Mouse (Mus musculus): ENCODE measurements around the gene Pxt1. TPM values are rescaled to one million over a fixed set of nuclear protein-coding genes. Genes with fewer than 3 reads are reported as not detected.

Gene Pxt1
- polyA plus RNA-seq, 1 experiment, result not detected

- Histone ChIP-seq H3K79me3 (ENCODE audit: low read depth) (peaks cover 63% of the 10 kb centered on the region), H3K79me2 (ENCODE audit: control insufficient read depth, insufficient read depth) (peaks cover 72% of the 10 kb centered on the region), H3K4me3 (ENCODE audit: insufficient read depth, poor library complexity, severe bottlenecking) (no peak overlapping the region), H3K36me3 (ENCODE audit: control insufficient read depth, insufficient read depth) (peaks cover 20% of the 10 kb centered on the region), H3ac (ENCODE audit: control insufficient read depth, insufficient read length, low read depth) (no peak overlapping the region), H3K27me3 (ENCODE audit: control insufficient read depth, insufficient read depth, insufficient read length) (no peaks in the 10 kb centered on the region)
- no peak for TF ChIP-seq USF1 (IDR thresholded peaks at IDR 0.05; ENCODE audit: low read depth)
- no peak for TF ChIP-seq MAX (IDR thresholded peaks at IDR 0.05)
- TF ChIP-seq MYOD1 (IDR thresholded peaks at IDR 0.05; ENCODE audit: control insufficient read depth, insufficient read length, low read depth), result no peak
- TF ChIP-seq CEBPB (IDR thresholded peaks at IDR 0.05; ENCODE audit: low read depth), result no peak
- TF ChIP-seq CTCF (IDR thresholded peaks at IDR 0.05; ENCODE audit: control insufficient read depth, insufficient read depth, insufficient read length), result no peak
- TF ChIP-seq MYOG (IDR thresholded peaks at IDR 0.05; ENCODE audit: control insufficient read depth, extremely low read depth, insufficient read length), result no peak
- no peak for TF ChIP-seq FOSL1 (IDR thresholded peaks at IDR 0.05; ENCODE audit: insufficient read depth, low read length, poor library complexity, severe bottlenecking)
These were observed 10.8 kb upstream of the Pxt1 start for GRCm38 (mm10) chr17:28954416-28954815.

DNA sequence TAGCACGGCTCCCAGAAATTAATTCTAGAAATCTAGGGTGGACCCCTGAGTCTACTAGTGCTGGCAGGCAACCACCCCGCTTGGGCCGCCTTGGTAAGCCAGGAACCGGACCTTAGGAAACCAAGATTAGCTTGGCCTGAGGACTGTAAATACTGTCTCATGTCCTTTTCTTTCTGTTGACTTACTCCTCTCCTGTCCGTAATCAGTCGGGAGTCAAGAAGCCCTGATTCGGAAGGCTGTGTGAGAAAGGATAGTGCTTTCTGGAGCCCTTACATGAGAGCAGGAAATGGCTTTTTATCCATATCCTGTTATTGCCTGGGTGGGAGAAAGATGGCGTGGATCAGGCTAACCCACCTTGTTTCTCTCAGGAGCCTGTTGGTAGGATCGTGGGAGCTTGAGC, 9.6 kb upstream of the Pxt1 start:
- Histone ChIP-seq H3K4me3 (ENCODE audit: insufficient read depth, poor library complexity, severe bottlenecking) (peak overlapping the region; percentile 82), H3K36me3 (ENCODE audit: control insufficient read depth, insufficient read depth) (peaks cover 11% of the 10 kb centered on the region)
- TF ChIP-seq MYOD1 (IDR thresholded peaks at IDR 0.05; ENCODE audit: control insufficient read depth, insufficient read length, low read depth), result no peak
- no peak for TF ChIP-seq USF1 (IDR thresholded peaks at IDR 0.05; ENCODE audit: low read depth)
- no peak for TF ChIP-seq MYOG (IDR thresholded peaks at IDR 0.05; ENCODE audit: control insufficient read depth, extremely low read depth, insufficient read length)
- no peak for TF ChIP-seq CEBPB (IDR thresholded peaks at IDR 0.05; ENCODE audit: low read depth)

GRCm38 (mm10) chr17:28951831-28952799, 8.5 kb upstream of the Pxt1 start, which contains the start of gene Kctd20:
TSS of gene Kctd20 (plus strand) at chr17:28951950.
- H3K79me2 ChIP-seq (ENCODE audit: control insufficient read depth, insufficient read depth), result peaks cover 49% of the 10 kb centered on the region
- peak within 1 kb of the TSS; percentile 82 for H3K4me3 ChIP-seq (ENCODE audit: insufficient read depth, poor library complexity, severe bottlenecking)
- TF ChIP-seq MYOG (IDR thresholded peaks at IDR 0.05; ENCODE audit: control insufficient read depth, extremely low read depth, insufficient read length), result no peak
- no peak for TF ChIP-seq CTCF (IDR thresholded peaks at IDR 0.05; ENCODE audit: control insufficient read depth, insufficient read depth, insufficient read length)
- no peak for TF ChIP-seq FOSL1 (IDR thresholded peaks at IDR 0.05; ENCODE audit: insufficient read depth, low read length, poor library complexity, severe bottlenecking)
- no peak for TF ChIP-seq MAX (IDR thresholded peaks at IDR 0.05)
- TF ChIP-seq CEBPB (IDR thresholded peaks at IDR 0.05; ENCODE audit: low read depth), result no peak
- H3K36me3 ChIP-seq (ENCODE audit: control insufficient read depth, insufficient read depth), result peaks cover 5% of the 10 kb centered on the region
- H3K27me3 ChIP-seq (ENCODE audit: control insufficient read depth, insufficient read depth, insufficient read length), result no peaks in the 10 kb centered on the region
- peaks cover 46% of the 10 kb centered on the region for H3K79me3 ChIP-seq (ENCODE audit: low read depth)
- H3ac ChIP-seq (ENCODE audit: control insufficient read depth, insufficient read length, low read depth), result peak within 1 kb of the TSS; percentile 92

More for the DNA sequence above, 9.6 kb upstream of the Pxt1 start:
- Histone ChIP-seq H3K79me3 (ENCODE audit: low read depth) (peaks cover 56% of the 10 kb centered on the region), H3K27me3 (ENCODE audit: control insufficient read depth, insufficient read depth, insufficient read length) (no peaks in the 10 kb centered on the region), H3ac (ENCODE audit: control insufficient read depth, insufficient read length, low read depth) (peak overlapping the region; percentile 92), H3K79me2 (ENCODE audit: control insufficient read depth, insufficient read depth) (peaks cover 60% of the 10 kb centered on the region)

DNA sequence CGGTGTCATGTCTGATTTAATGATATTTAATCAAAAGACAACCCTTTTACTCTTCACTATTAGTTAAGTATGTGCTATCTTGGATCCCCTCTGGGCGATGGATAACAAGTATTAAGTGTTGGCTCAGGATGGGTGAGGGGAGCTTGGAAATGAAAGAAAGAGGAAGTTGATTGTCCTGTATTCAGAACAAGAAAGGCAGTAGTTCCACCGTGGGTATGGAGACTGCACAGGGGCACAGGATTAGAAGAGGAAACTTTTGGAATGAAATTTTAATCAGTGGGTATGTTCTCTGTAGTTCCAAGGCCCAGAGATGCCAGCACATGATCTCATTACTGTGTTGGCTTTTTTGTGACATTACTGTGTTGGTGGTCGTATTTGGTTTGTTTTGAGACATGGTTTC, 7.1 kb upstream of the Pxt1 start:
- Histone ChIP-seq H3K79me2 (ENCODE audit: control insufficient read depth, insufficient read depth) (peaks cover 35% of the 10 kb centered on the region), H3K36me3 (ENCODE audit: control insufficient read depth, insufficient read depth) (no peaks in the 10 kb centered on the region), H3K79me3 (ENCODE audit: low read depth) (peaks cover 32% of the 10 kb centered on the region)

GRCm38 (mm10) chr17:28948661-28949060, 5.0 kb upstream of the Pxt1 start:
- Histone ChIP-seq H3ac (ENCODE audit: control insufficient read depth, insufficient read length, low read depth) (no peak overlapping the region), H3K4me3 (ENCODE audit: insufficient read depth, poor library complexity, severe bottlenecking) (no peak overlapping the region), H3K79me2 (ENCODE audit: control insufficient read depth, insufficient read depth) (peaks cover 14% of the 10 kb centered on the region), H3K27me3 (ENCODE audit: control insufficient read depth, insufficient read depth, insufficient read length) (no peaks in the 10 kb centered on the region), H3K79me3 (ENCODE audit: low read depth) (peaks cover 11% of the 10 kb centered on the region), H3K36me3 (ENCODE audit: control insufficient read depth, insufficient read depth) (no peaks in the 10 kb centered on the region)
- no peak for TF ChIP-seq CTCF (IDR thresholded peaks at IDR 0.05; ENCODE audit: control insufficient read depth, insufficient read depth, insufficient read length)
- no peak for TF ChIP-seq CEBPB (IDR thresholded peaks at IDR 0.05; ENCODE audit: low read depth)
- no peak for TF ChIP-seq USF1 (IDR thresholded peaks at IDR 0.05; ENCODE audit: low read depth)
- TF ChIP-seq MYOD1 (IDR thresholded peaks at IDR 0.05; ENCODE audit: control insufficient read depth, insufficient read length, low read depth), result no peak
- no peak for TF ChIP-seq FOSL1 (IDR thresholded peaks at IDR 0.05; ENCODE audit: insufficient read depth, low read length, poor library complexity, severe bottlenecking)
- no peak for TF ChIP-seq MYOG (IDR thresholded peaks at IDR 0.05; ENCODE audit: control insufficient read depth, extremely low read depth, insufficient read length)

More for the DNA sequence above, 7.1 kb upstream of the Pxt1 start:
- Histone ChIP-seq H3K4me3 (ENCODE audit: insufficient read depth, poor library complexity, severe bottlenecking) (no peak overlapping the region), H3ac (ENCODE audit: control insufficient read depth, insufficient read length, low read depth) (no peak overlapping the region), H3K27me3 (ENCODE audit: control insufficient read depth, insufficient read depth, insufficient read length) (no peaks in the 10 kb centered on the region)
- TF ChIP-seq MYOG (IDR thresholded peaks at IDR 0.05; ENCODE audit: control insufficient read depth, extremely low read depth, insufficient read length) (no peak), FOSL1 (IDR thresholded peaks at IDR 0.05; ENCODE audit: insufficient read depth, low read length, poor library complexity, severe bottlenecking) (no peak), MYOD1 (IDR thresholded peaks at IDR 0.05; ENCODE audit: control insufficient read depth, insufficient read length, low read depth) (no peak), CTCF (IDR thresholded peaks at IDR 0.05; ENCODE audit: control insufficient read depth, insufficient read depth, insufficient read length) (no peak), CEBPB (IDR thresholded peaks at IDR 0.05; ENCODE audit: low read depth) (no peak), MAX (IDR thresholded peaks at IDR 0.05) (no peak), USF1 (IDR thresholded peaks at IDR 0.05; ENCODE audit: low read depth) (no peak)
